Mouse (Mus musculus): Measurements from ENCODE around the gene Stk11. TPM values are rescaled to one million over a fixed set of nuclear protein-coding genes. Genes with fewer than 3 reads are reported as not detected.

The Stk11 gene
- total RNA-seq, 4 experiments from 2014 or later: 148 to 176 (median 153) TPM

GRCm38 (mm10) chr10:80095547-80095946 lies 20.1 kb upstream of the Stk11 start:
- no peak for DNase-seq (ENCODE audit: low spot score)

GRCm38 (mm10) chr10:80097275-80097674 lies 18.3 kb upstream of the Stk11 start:
- DNase-seq (ENCODE audit: low spot score): no peak

GRCm38 (mm10) chr10:80098630-80099029 lies 17.0 kb upstream of the Stk11 start:
- no peak for DNase-seq (ENCODE audit: low spot score)

GRCm38 (mm10) chr10:80100982-80101381 lies 14.6 kb upstream of the Stk11 start:
- DNase-seq (ENCODE audit: low spot score): no peak

- DNase-seq (ENCODE audit: low spot score): peak; percentile 84
Observed at GRCm38 (mm10) chr10:80102216-80102915, 13.2 kb upstream of the Stk11 start.

- DNase-seq (ENCODE audit: low spot score): no peak
Observed at GRCm38 (mm10) chr10:80103032-80103431, 12.6 kb upstream of the Stk11 start.

- DNase-seq (ENCODE audit: low spot score): no peak
Observed at GRCm38 (mm10) chr10:80104181-80104580, 11.4 kb upstream of the Stk11 start.

GRCm38 (mm10) chr10:80105460-80105859 lies 10.1 kb upstream of the Stk11 start, which contains the start of gene Sbno2:
Gene Sbno2 (minus strand): TSS chr10:80105571.
- no peak for DNase-seq (ENCODE audit: low spot score)

- DNase-seq (ENCODE audit: low spot score): no peak
Observed at GRCm38 (mm10) chr10:80105926-80106325, 9.7 kb upstream of the Stk11 start.

GRCm38 (mm10) chr10:80107678-80108077 lies 7.9 kb upstream of the Stk11 start:
- no peak for DNase-seq (ENCODE audit: low spot score)

- DNase-seq (ENCODE audit: low spot score): peak; percentile 93
Observed at GRCm38 (mm10) chr10:80114341-80115284, 990 bp upstream of the Stk11 start.

- no peak for DNase-seq (ENCODE audit: low spot score)
Observed at GRCm38 (mm10) chr10:80115944-80116335, 337 bp downstream of the Stk11 start.

GRCm38 (mm10) chr10:80116563-80116926 lies 942 bp downstream of the Stk11 start:
- no peak for DNase-seq (ENCODE audit: low spot score)

- peak; percentile 53 for DNase-seq (ENCODE audit: low spot score)
Observed at GRCm38 (mm10) chr10:80116927-80117691, 1.5 kb downstream of the Stk11 start.

GRCm38 (mm10) chr10:80117736-80118135 lies 2.1 kb downstream of the Stk11 start:
- no peak for DNase-seq (ENCODE audit: low spot score)

GRCm38 (mm10) chr10:80118552-80118951 lies 2.9 kb downstream of the Stk11 start:
- DNase-seq (ENCODE audit: low spot score): no peak

- DNase-seq (ENCODE audit: low spot score): no peak
Observed at GRCm38 (mm10) chr10:80120146-80120545, 4.5 kb downstream of the Stk11 start.

GRCm38 (mm10) chr10:80121639-80122038 lies 6.0 kb downstream of the Stk11 start:
- no peak for DNase-seq (ENCODE audit: low spot score)

- no peak for DNase-seq (ENCODE audit: low spot score)
Observed at GRCm38 (mm10) chr10:80123932-80124562, 8.4 kb downstream of the Stk11 start.

GRCm38 (mm10) chr10:80127920-80128319 lies 12.3 kb downstream of the Stk11 start:
- DNase-seq (ENCODE audit: low spot score): no peak

GRCm38 (mm10) chr10:80129846-80130245 lies 14.2 kb downstream of the Stk11 start:
- no peak for DNase-seq (ENCODE audit: low spot score)

Data from heart, adult 8-10 months (tissue).